Mouse (Mus musculus) embryonic fibroblast, embryonic 13.5 days (primary cell): ENCODE results near the gene Sphk2.

Source experiments
- CTCF ChIP-seq: IDR thresholded peaks from 2 replicates; pipeline ENCODE4 v1.5.1; 2011; ENCODE audit warnings: mild to moderate bottlenecking, control low read depth, low read length, moderate library complexity, borderline replicate concordance; ENCODE audit not compliant: insufficient read depth
- POLR2A ChIP-seq: IDR thresholded peaks from 2 replicates; pipeline ENCODE4 v1.6.1; 2011; ENCODE audit warnings: low read depth, mild to moderate bottlenecking, control low read depth, low read length, moderate library complexity

GRCm38 (mm10) chr7:45689800-45690199 lies 28.0 kb downstream of the Sphk2 start:
- TF ChIP-seq CTCF = no peak
- no peak for TF ChIP-seq POLR2A
